9 mouse cellular contexts compared by ENCODE assay signal in genomic region chr11:97956905-97957560, GRCm38 (mm10). TPM values are rescaled to one million over a fixed set of nuclear protein-coding genes. Genes with fewer than 3 reads are reported as not detected.
DNase-seq lines count a peak whose midpoint lies in the region; ATAC-seq and TF ChIP-seq lines count a peak whose summit lies in the region.
"Had no signal": no experiment of that assay in that cellular context is flagged by ENCODE, and none has a peak within 500 bp of the region (broad histone marks: within the 10 kb centered on the region; RNA-seq: fewer than 3 reads in every experiment).

No protein-coding gene starts in this region.

- no peak for TF ChIP-seq CTCF in cerebellum, adult 2 months (IDR thresholded peaks at IDR 0.05; ENCODE audit: borderline replicate concordance, insufficient read depth, low read depth, low read length)
- no peak for TF ChIP-seq CTCF in hindbrain, postnatal 0 days (IDR thresholded peaks at IDR 0.05; ENCODE audit: low read depth)

- no peak for TF ChIP-seq POLR2A in cerebellum, adult 2 months (IDR thresholded peaks at IDR 0.05; ENCODE audit: borderline replicate concordance, insufficient read depth, low read length)

- H3K27me3 ChIP-seq in cerebellum, adult 2 months (ENCODE audit: control insufficient read depth, insufficient read depth, low read length), result no peaks in the 10 kb centered on the region
- no peaks in the 10 kb centered on the region for H3K27me3 ChIP-seq in hindbrain, postnatal 0 days (ENCODE audit: insufficient read depth, low read length)
- no peaks in the 10 kb centered on the region for H3K27me3 ChIP-seq in neural tube, embryonic 13.5 days

- peak; percentile 40 to 56 for DNase-seq in layer of hippocampus, postnatal 10 days (ENCODE audit: low spot score in 2 of 2)
- no peak for DNase-seq in layer of hippocampus, postnatal 36 days
- DNase-seq in cerebellum, adult 2 months, result peak; percentile 87 to 88
- peak; percentile 70 for DNase-seq in hindbrain, postnatal 0 days (ENCODE audit: low spot score)
- DNase-seq in lung, adult 18-20 months, result no peak
- no peak for DNase-seq in thymus, postnatal 14 days

- no peak overlapping the region for H3K4me3 ChIP-seq in cerebellum, adult 2 months (replicated peaks; ENCODE audit: insufficient read depth, low read depth, low read length)
- no peak overlapping the region for H3K4me3 ChIP-seq in hindbrain, postnatal 0 days (ENCODE audit: low read length)
- no peak overlapping the region for H3K4me3 ChIP-seq in neural tube, embryonic 13.5 days

- no peak overlapping the region for H3K9ac ChIP-seq in hindbrain, postnatal 0 days (replicated peaks; ENCODE audit: low read length)
- no peak overlapping the region for H3K9ac ChIP-seq in neural tube, embryonic 13.5 days
- H3K9ac ChIP-seq: liver, embryonic 14.5 days had no signal

- peak overlapping the region; percentile 44; the same call in 1 of the 2 replicates for H3K27ac ChIP-seq in cerebellum, adult 2 months (ENCODE audit: insufficient read depth, low read length)
- no peak overlapping the region for H3K27ac ChIP-seq in hindbrain, postnatal 0 days
- peak overlapping the region; percentile 33; the same call in 1 of the 2 replicates for H3K27ac ChIP-seq in neural tube, embryonic 13.5 days (replicated peaks)
- H3K27ac ChIP-seq: liver, embryonic 14.5 days had no signal

- peaks cover 21% of the 10 kb centered on the region for H3K4me1 ChIP-seq in cerebellum, adult 2 months (ENCODE audit: control insufficient read depth, insufficient read depth, low read length)
- no peaks in the 10 kb centered on the region; the same call in 1 of the 2 replicates for H3K4me1 ChIP-seq in hindbrain, postnatal 0 days (ENCODE audit: insufficient read depth, low read length)
- peaks cover 26% of the 10 kb centered on the region for H3K4me1 ChIP-seq in neural tube, embryonic 13.5 days (replicated peaks)

- 24% methylated on average over 6 of the region's 6 CpGs for WGBS in cerebellum, adult 2 months
- WGBS in hindbrain, postnatal 0 days, result 32% methylated on average over 6 of the region's 6 CpGs
- 34% methylated on average over 6 of the region's 6 CpGs for WGBS in neural tube, embryonic 13.5 days

- H3K9me3 ChIP-seq in hindbrain, postnatal 0 days (ENCODE audit: low read length), result no peaks in the 10 kb centered on the region
- H3K9me3 ChIP-seq in neural tube, embryonic 13.5 days, result no peaks in the 10 kb centered on the region

- ATAC-seq in hindbrain, postnatal 0 days, result peak; percentile 41; the same call in 1 of the 2 replicates
- ATAC-seq in neural tube, embryonic 13.5 days (ENCODE audit: low read depth), result peak; percentile 40; the same call in 1 of the 2 replicates
- ATAC-seq in CD4-positive, CD25-positive, alpha-beta regulatory T cell, adult 4 months, result no peak

- H3K4me2 ChIP-seq in hindbrain, postnatal 0 days (ENCODE audit: low read depth, low read length), result no peak overlapping the region
- H3K4me2 ChIP-seq in neural tube, embryonic 13.5 days, result no peak overlapping the region

- H3K36me3 ChIP-seq in hindbrain, postnatal 0 days (ENCODE audit: insufficient read depth, low read length), result no peaks in the 10 kb centered on the region
- H3K36me3 ChIP-seq in neural tube, embryonic 13.5 days, result no peaks in the 10 kb centered on the region

RNA-seq across cellular contexts. Expression of gene Plxdc1, which starts 29.2 kb away (rescaled TPM):
- total RNA-seq in layer of hippocampus, postnatal 10 days (2021), result 1 to 10 TPM; 6.8 to 7.1 TPM
- 10 to 100 TPM in 1 of 2 experiments, 1 to 10 TPM in 1; 8.2 to 10.0 TPM for total RNA-seq in layer of hippocampus, postnatal 36 days (2021)
- 46.2 and 51.5 TPM in 2 replicates for polyA plus RNA-seq in cerebellum, adult 2 months (2012; rRNA removed)
- 1.5 and 3.8 TPM in 2 replicates for total RNA-seq in hindbrain, postnatal 0 days (2014; rRNA removed)
- polyA plus RNA-seq in hindbrain, postnatal 0 days (2015; fragmentation: Nextera tagmentation; extraction: Ambion mirVana), result 4.2 and 4.6 TPM in 2 replicates
- 0.71 and 0.74 TPM in 2 replicates for polyA plus RNA-seq in neural tube, embryonic 13.5 days (2015; fragmentation: Nextera tagmentation; extraction: Ambion mirVana)
- 1 to 10 TPM; 1.8 to 3.7 TPM for polyA plus RNA-seq in CD4-positive, CD25-positive, alpha-beta regulatory T cell, adult 4 months (2017; shearing (Covaris generic))

RNA-seq across cellular contexts. Expression of gene Arl5c, which starts 38.9 kb away (rescaled TPM):
- total RNA-seq in layer of hippocampus, postnatal 10 days (2021), result 1 to 10 TPM; 2.0 to 2.1 TPM
- 1 to 10 TPM; 1.0 to 1.1 TPM for total RNA-seq in layer of hippocampus, postnatal 36 days (2021)
- 2.0 and 2.2 TPM in 2 replicates for polyA plus RNA-seq in cerebellum, adult 2 months (2012; rRNA removed)
- total RNA-seq in hindbrain, postnatal 0 days (2014; rRNA removed), result 2.0 and 2.6 TPM in 2 replicates
- 3.6 and 4.8 TPM in 2 replicates for polyA plus RNA-seq in hindbrain, postnatal 0 days (2015; fragmentation: Nextera tagmentation; extraction: Ambion mirVana)
- polyA plus RNA-seq in neural tube, embryonic 13.5 days (2015; fragmentation: Nextera tagmentation; extraction: Ambion mirVana), result 5.9 and 8.4 TPM in 2 replicates
- 100 to 1,000 TPM in 1 of 2 experiments, 10 to 100 TPM in 1; 89.8 to 124 TPM for polyA plus RNA-seq in CD4-positive, CD25-positive, alpha-beta regulatory T cell, adult 4 months (2017; shearing (Covaris generic))

Comparison
In these comparisons a context has a peak if more than half of its experiments do, and no peak if none do; other contexts are left out.
1. DNase-seq: peak in layer of hippocampus, postnatal 10 days (2 of 2), cerebellum, adult 2 months (2 of 2) and hindbrain, postnatal 0 days (single experiment); none in layer of hippocampus, postnatal 36 days (0 of 2), lung, adult 18-20 months (0 of 2) and thymus, postnatal 14 days (single experiment).